Mouse (Mus musculus) stomach, embryonic 14.5 days (tissue): ENCODE measurements around the gene Eef1b2. TPM values are rescaled to one million over a fixed set of nuclear protein-coding genes. Genes with fewer than 3 reads are reported as not detected.
"Not testable (repeated sequence)": the region's sequence is repeated elsewhere in the genome, so short reads cannot be mapped to it uniquely, and the experiment has no call there.

Experiments used
- ATAC-seq: fragments of 200-750 bp; cut with Nextera tagmentation; 2 replicates; pipeline ENCODE4 v1.8.0; 2017; ENCODE audit warnings: low read depth, moderate TSS enrichment; ENCODE audit not compliant: insufficient number of reproducible peaks, insufficient read depth, low FRiP score
- H3K27ac ChIP-seq: fragments of 300-500 bp; sonication (generic); 2 replicates; pipeline ENCODE4 v1.5.1; 2014; ENCODE audit warnings: mild to moderate bottlenecking, low read length, moderate library complexity, mixed read lengths
- H3K27me3 ChIP-seq: fragments of 300-500 bp; sonication (generic); 2 replicates; pipeline ENCODE4 v1.6.1; 2014; ENCODE audit warnings: low read length, control low read depth, mixed read lengths; ENCODE audit not compliant: control insufficient read depth, insufficient read depth
- H3K36me3 ChIP-seq: fragments of 300-500 bp; sonication (generic); 2 replicates; pipeline ENCODE4 v1.6.1; 2014; ENCODE audit warnings: mild to moderate bottlenecking, control low read depth, low read length, moderate library complexity, mixed read lengths; ENCODE audit not compliant: control insufficient read depth, insufficient read depth
- H3K4me1 ChIP-seq: fragments of 300-500 bp; sonication (generic); 2 replicates; pipeline ENCODE4 v1.6.1; 2014; ENCODE audit warnings: low read length, control low read depth, mixed read lengths; ENCODE audit not compliant: control insufficient read depth, insufficient read depth
- H3K4me2 ChIP-seq: fragments of 300-500 bp; sonication (generic); replicated peaks from 2 replicates; pipeline ENCODE4 v1.6.1; 2014; ENCODE audit warnings: low read depth, low read length, control low read depth
- H3K4me3 ChIP-seq: fragments of 300-500 bp; sonication (generic); 2 replicates; pipeline ENCODE4 v1.5.1; 2014; ENCODE audit warnings: low read depth, low read length, control low read depth
- H3K9ac ChIP-seq: fragments of 300-500 bp; sonication (generic); replicated peaks from 2 replicates; pipeline ENCODE4 v1.6.1; 2014; ENCODE audit warnings: low read depth, mild to moderate bottlenecking, control low read depth, low read length, moderate library complexity, mixed read lengths
- H3K9me3 ChIP-seq: fragments of 300-500 bp; sonication (generic); 2 replicates; pipeline ENCODE4 v1.6.1; 2016; ENCODE audit warnings: low read depth, low read length, control low read depth; ENCODE audit not compliant: control insufficient read depth
- WGBS: fragments of 180-500 bp; shearing (Covaris S2); extraction: QIAGEN DNeasy Blood & Tissue Kit; methylation state at CpG from one replicate; pipeline ENCODE4 v1.1.7; 2014; 5-methylcytosine and 5-hydroxymethylcytosine counted together
- polyA plus RNA-seq: library from polyadenylated mRNA; unstranded; fragments of >200 nt; fragmentation: Nextera tagmentation; extraction: Ambion mirVana; gene quantifications from 2 replicates; pipeline ENCODE4 v1.2.1, GENCODE M21; 2014

Gene Eef1b2
- polyA plus RNA-seq, 1 experiment from 2014 or later, result 693 TPM

DNA sequence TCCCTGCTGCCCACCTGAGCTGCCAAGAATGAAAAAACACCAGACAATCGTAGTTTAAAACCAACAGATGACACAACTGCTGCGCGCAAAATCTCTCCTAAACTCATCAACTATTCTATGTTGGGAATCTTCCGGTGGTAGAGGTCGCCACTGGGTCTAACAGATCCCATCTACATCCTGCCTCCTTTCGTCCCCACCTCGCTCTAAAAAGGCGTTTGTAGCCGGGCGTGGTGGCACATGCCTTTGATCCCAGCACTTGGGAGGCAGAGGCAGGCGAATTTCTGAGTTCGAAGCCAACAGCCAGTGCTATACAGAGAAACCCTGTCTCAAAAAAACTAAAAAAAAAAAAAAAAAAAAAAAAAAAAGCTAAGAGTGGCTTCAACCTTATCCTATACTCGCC lies 36.4 kb upstream of the Eef1b2 start:
- Histone ChIP-seq H3K27ac (no peak overlapping the region), H3K9me3 (no peaks in the 10 kb centered on the region), H3K27me3 (no peaks in the 10 kb centered on the region), H3K36me3 (peaks cover 26% of the 10 kb centered on the region), H3K4me3 (no peak overlapping the region), H3K4me1 (no peaks in the 10 kb centered on the region), H3K4me2 (no peak overlapping the region), H3K9ac (no peak overlapping the region)
- ATAC-seq, result no peak
- 92% methylated on average over 13 of the region's 13 CpGs for WGBS

- Histone ChIP-seq H3K36me3 (peaks cover 49% of the 10 kb centered on the region), H3K4me2 (no peak overlapping the region), H3K9me3 (no peaks in the 10 kb centered on the region), H3K27ac (no peak overlapping the region), H3K27me3 (no peaks in the 10 kb centered on the region), H3K4me3 (no peak overlapping the region), H3K9ac (no peak overlapping the region), H3K4me1 (no peaks in the 10 kb centered on the region)
- ATAC-seq, result no peak
- 66% methylated on average over 2 of the region's 2 CpGs for WGBS
Observed at GRCm38 (mm10) chr1:63168638-63169037, 8.0 kb upstream of the Eef1b2 start.

GRCm38 (mm10) chr1:63175853-63176252 lies 772 bp upstream of the Eef1b2 start:
- Histone ChIP-seq H3K36me3 (peaks cover 23% of the 10 kb centered on the region), H3K27ac (peak overlapping the region; percentile 91; the same call in 1 of the 2 replicates), H3K4me3 (peak overlapping the region; percentile 68), H3K9ac (peak overlapping the region; percentile 62), H3K4me2 (peak overlapping the region; percentile 67), H3K27me3 (no peaks in the 10 kb centered on the region), H3K4me1 (peaks cover 10% of the 10 kb centered on the region; the same call in 1 of the 2 replicates), H3K9me3 (no peaks in the 10 kb centered on the region)
- ATAC-seq, result no peak
- WGBS, result 8% methylated on average over 11 of the region's 11 CpGs

- peak overlapping the region; percentile 67 for H3K4me2 ChIP-seq
- no peaks in the 10 kb centered on the region for H3K9me3 ChIP-seq
- H3K9ac ChIP-seq, result peak overlapping the region; percentile 62
- peaks cover 10% of the 10 kb centered on the region; the same call in 1 of the 2 replicates for H3K4me1 ChIP-seq
- H3K27me3 ChIP-seq, result no peaks in the 10 kb centered on the region
- ATAC-seq, result peak; percentile 40; the same call in 1 of the 2 replicates
- peaks cover 23% of the 10 kb centered on the region for H3K36me3 ChIP-seq
- under 1% methylated on average over 14 of the region's 14 CpGs for WGBS
- peak overlapping the region; percentile 68 for H3K4me3 ChIP-seq
- peak overlapping the region; percentile 91; the same call in 1 of the 2 replicates for H3K27ac ChIP-seq
Observed at GRCm38 (mm10) chr1:63176259-63176603, 394 bp upstream of the Eef1b2 start.

DNA sequence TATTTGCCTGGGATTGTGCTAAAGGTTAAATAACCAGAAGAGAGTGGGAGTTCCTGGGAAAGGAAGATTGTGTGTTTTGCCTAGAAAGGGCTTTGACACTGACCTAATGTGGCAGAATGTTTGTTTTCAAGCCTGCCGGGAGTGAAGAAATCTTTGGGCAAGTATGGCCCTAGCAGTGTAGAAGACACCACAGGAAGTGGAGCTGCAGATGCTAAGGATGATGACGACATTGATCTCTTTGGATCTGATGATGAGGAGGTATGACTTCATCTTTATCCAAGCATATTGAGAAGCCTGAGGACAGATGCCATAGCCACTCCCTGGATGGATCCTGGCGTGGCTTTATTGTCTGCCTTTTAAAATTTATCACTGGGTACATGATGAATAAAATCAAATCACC lies 1.7 kb downstream of the Eef1b2 start:
- no peaks in the 10 kb centered on the region for H3K27me3 ChIP-seq
- H3K36me3 ChIP-seq, result peaks cover 18% of the 10 kb centered on the region
- ATAC-seq, result no peak
- peak overlapping the region; percentile 68 for H3K4me3 ChIP-seq
- peaks cover 10% of the 10 kb centered on the region; the same call in 1 of the 2 replicates for H3K4me1 ChIP-seq
- H3K4me2 ChIP-seq, result peak overlapping the region; percentile 57
- WGBS, result 70% methylated on average over 3 of the region's 3 CpGs
- H3K27ac ChIP-seq, result no peak overlapping the region
- H3K9ac ChIP-seq, result peak overlapping the region; percentile 97; the same call in 1 of the 2 replicates
- H3K9me3 ChIP-seq, result no peaks in the 10 kb centered on the region

DNA sequence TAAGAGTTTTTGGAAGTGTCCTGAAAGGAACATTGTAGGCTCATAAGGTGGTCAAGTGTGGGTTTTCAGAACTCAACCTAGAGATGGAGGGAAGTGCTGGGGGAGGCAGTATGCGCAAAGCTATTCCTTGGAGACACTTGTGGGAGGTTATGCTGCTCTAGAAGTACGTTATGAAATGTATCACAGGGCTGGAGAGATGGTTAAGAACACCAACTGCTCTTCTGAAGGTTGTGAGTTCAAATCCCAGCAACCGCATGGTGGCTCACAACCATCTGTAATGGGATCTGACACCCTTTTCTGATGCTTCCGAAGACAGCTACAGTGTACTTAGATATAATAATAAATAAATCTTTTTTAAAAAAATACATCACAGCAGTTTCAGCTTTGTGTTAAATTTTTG lies 3.5 kb downstream of the Eef1b2 start:
- no peak overlapping the region for H3K27ac ChIP-seq
- H3K27me3 ChIP-seq, result no peaks in the 10 kb centered on the region
- no peak overlapping the region for H3K4me2 ChIP-seq
- H3K36me3 ChIP-seq, result peaks cover 18% of the 10 kb centered on the region
- H3K4me3 ChIP-seq, result no peak overlapping the region
- peaks cover 10% of the 10 kb centered on the region; the same call in 1 of the 2 replicates for H3K4me1 ChIP-seq
- H3K9me3 ChIP-seq, result no peaks in the 10 kb centered on the region
- ATAC-seq, result no peak
- H3K9ac ChIP-seq, result no peak overlapping the region
- 91% methylated on average over 4 of the region's 4 CpGs for WGBS

GRCm38 (mm10) chr1:63180575-63180974 lies 4.0 kb downstream of the Eef1b2 start:
- H3K4me2 ChIP-seq, H3K9ac ChIP-seq, H3K4me3 ChIP-seq, ATAC-seq, H3K27me3 ChIP-seq, H3K4me1 ChIP-seq, H3K9me3 ChIP-seq, H3K27ac ChIP-seq: not testable (repeated sequence)
- WGBS, result 71% methylated on average over 4 of the region's 4 CpGs
- H3K36me3 ChIP-seq, result peaks cover 18% of the 10 kb centered on the region

GRCm38 (mm10) chr1:63181019-63181418 lies 4.4 kb downstream of the Eef1b2 start:
- Histone ChIP-seq H3K9me3 (no peaks in the 10 kb centered on the region), H3K9ac (no peak overlapping the region), H3K36me3 (peaks cover 18% of the 10 kb centered on the region), H3K4me3 (no peak overlapping the region), H3K4me2 (no peak overlapping the region), H3K27ac (no peak overlapping the region), H3K27me3 (no peaks in the 10 kb centered on the region), H3K4me1 (peaks cover 7% of the 10 kb centered on the region; the same call in 1 of the 2 replicates)
- peak; percentile 77 for ATAC-seq
- 5% methylated on average over 3 of the region's 3 CpGs for WGBS

- Histone ChIP-seq H3K27ac (no peak overlapping the region), H3K9ac (no peak overlapping the region), H3K4me3 (no peak overlapping the region), H3K4me2 (no peak overlapping the region), H3K36me3 (peaks cover 18% of the 10 kb centered on the region), H3K27me3 (no peaks in the 10 kb centered on the region), H3K9me3 (no peaks in the 10 kb centered on the region), H3K4me1 (peaks cover 7% of the 10 kb centered on the region; the same call in 1 of the 2 replicates)
- ATAC-seq, result no peak
- WGBS, result 98% methylated on average over 1 of the region's 1 CpGs
Observed at GRCm38 (mm10) chr1:63181480-63181879, 4.9 kb downstream of the Eef1b2 start.
